Mouse (Mus musculus) kidney, embryonic 14.5 days (tissue): ENCODE data around the gene Olfml3. TPM values are rescaled to one million over a fixed set of nuclear protein-coding genes. Genes with fewer than 3 reads are reported as not detected.

ENCODE experiments used
- ATAC-seq: fragments of 200-750 bp; cut with Nextera tagmentation; 2 replicates; pipeline ENCODE4 v1.8.0; 2017; ENCODE audit warnings: moderate number of reproducible peaks, mild to moderate bottlenecking, moderate TSS enrichment, moderate library complexity; ENCODE audit not compliant: low FRiP score, low TSS enrichment
- H3K27ac ChIP-seq: fragments of 300-500 bp; sonication (generic); 2 replicates; pipeline ENCODE4 v1.5.1; 2014; ENCODE audit warnings: low read depth, mild to moderate bottlenecking, low read length, moderate library complexity, mixed read lengths
- H3K27me3 ChIP-seq: fragments of 300-500 bp; sonication (generic); 2 replicates; pipeline ENCODE4 v1.6.1; 2014; ENCODE audit warnings: mild to moderate bottlenecking, low read length; ENCODE audit not compliant: control insufficient read depth, insufficient read depth
- H3K36me3 ChIP-seq: fragments of 300-500 bp; sonication (generic); 2 replicates; pipeline ENCODE4 v1.6.1; 2014; ENCODE audit warnings: low read length, mixed read lengths; ENCODE audit not compliant: control insufficient read depth, insufficient read depth
- H3K4me1 ChIP-seq: fragments of 300-500 bp; sonication (generic); 2 replicates; pipeline ENCODE4 v1.6.1; 2014; ENCODE audit warnings: low read length, mixed read lengths; ENCODE audit not compliant: control insufficient read depth, insufficient read depth
- H3K4me2 ChIP-seq: fragments of 300-500 bp; sonication (generic); replicated peaks from 2 replicates; pipeline ENCODE4 v1.6.1; 2014; ENCODE audit warnings: low read depth, mild to moderate bottlenecking, low read length
- H3K4me3 ChIP-seq: fragments of 300-500 bp; sonication (generic); 2 replicates; pipeline ENCODE4 v1.5.1; 2014; ENCODE audit warnings: mild to moderate bottlenecking, low read length
- H3K9ac ChIP-seq: fragments of 300-500 bp; sonication (generic); 2 replicates; pipeline ENCODE4 v1.6.1; 2014; ENCODE audit warnings: low read depth, mild to moderate bottlenecking, low read length, moderate library complexity
- H3K9me3 ChIP-seq: fragments of 300-500 bp; sonication (generic); 2 replicates; pipeline ENCODE4 v1.6.1; 2016; ENCODE audit warnings: low read length; ENCODE audit not compliant: control insufficient read depth
- WGBS: fragments of 180-500 bp; shearing (Covaris S2); extraction: QIAGEN DNeasy Blood & Tissue Kit; methylation state at CpG from one replicate; pipeline ENCODE4 v1.1.7; 2014; 5-methylcytosine and 5-hydroxymethylcytosine counted together
- polyA plus RNA-seq: library from polyadenylated mRNA; unstranded; fragments of >200 nt; fragmentation: Nextera tagmentation; extraction: Ambion mirVana; gene quantifications from 2 replicates; pipeline ENCODE4 v1.2.1, GENCODE M21; 2014

The Olfml3 gene
- polyA plus RNA-seq, 1 experiment from 2014 or later: 58.4 TPM

GRCm38 (mm10) chr3:103773508-103773907 lies 35.7 kb upstream of the Olfml3 start:
- H3K4me3 ChIP-seq: no peak overlapping the region
- no peaks in the 10 kb centered on the region for H3K9me3 ChIP-seq
- ATAC-seq: no peak
- no peak overlapping the region for H3K9ac ChIP-seq
- 86% methylated on average over 3 of the region's 3 CpGs for whole genome bisulfite sequencing
- H3K4me1 ChIP-seq: 0 out of 2 replicates have a peak, but pooled peaks cover 7% of the 10 kb centered on the region
- peaks cover 35% of the 10 kb centered on the region for H3K36me3 ChIP-seq
- no peak overlapping the region; the same call in 1 of the 2 replicates for H3K27ac ChIP-seq
- H3K27me3 ChIP-seq: no peaks in the 10 kb centered on the region
- no peak overlapping the region for H3K4me2 ChIP-seq

- Histone ChIP-seq H3K4me1 (0 out of 2 replicates have a peak, but pooled peaks cover 7% of the 10 kb centered on the region), H3K36me3 (peaks cover 38% of the 10 kb centered on the region), H3K27me3 (no peaks in the 10 kb centered on the region), H3K27ac (no peak overlapping the region), H3K9ac (no peak overlapping the region), H3K4me2 (no peak overlapping the region), H3K4me3 (no peak overlapping the region), H3K9me3 (no peaks in the 10 kb centered on the region)
- WGBS: 64% methylated on average over 4 of the region's 4 CpGs
- ATAC-seq: no peak
Measured at GRCm38 (mm10) chr3:103772846-103773245, 35.0 kb upstream of the Olfml3 start.

DNA sequence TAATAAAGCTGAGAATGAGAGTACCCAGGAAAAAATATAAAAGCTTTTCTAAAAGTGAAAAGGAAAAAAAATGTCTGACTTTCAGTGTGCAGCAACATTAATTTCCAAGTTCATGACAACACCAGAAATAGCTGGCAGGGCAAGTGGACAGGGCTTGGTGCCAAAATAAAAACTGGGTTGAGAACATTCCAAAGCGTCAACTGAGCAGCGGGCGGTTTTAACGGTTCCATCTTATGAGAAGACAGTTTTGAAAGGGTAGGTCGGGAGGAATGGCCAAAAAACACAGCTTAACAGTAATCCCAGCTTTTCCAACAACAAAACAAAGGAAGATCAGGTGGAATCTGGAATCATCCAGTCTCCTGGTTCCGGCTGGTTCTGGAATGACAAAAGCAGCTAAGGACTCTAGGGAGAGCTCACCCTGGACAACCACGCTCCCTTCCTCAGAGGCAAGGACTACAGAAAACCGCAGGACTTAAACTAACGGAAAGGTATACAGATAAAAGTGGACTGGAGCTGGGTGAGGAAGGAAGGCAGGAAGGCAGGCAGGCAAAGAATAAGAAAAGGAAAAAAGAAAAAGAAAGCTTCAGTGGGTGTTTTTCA lies 33.8 kb upstream of the Olfml3 start:
- no peak for ATAC-seq
- 63% methylated on average over 9 of the region's 9 CpGs for WGBS

DNA sequence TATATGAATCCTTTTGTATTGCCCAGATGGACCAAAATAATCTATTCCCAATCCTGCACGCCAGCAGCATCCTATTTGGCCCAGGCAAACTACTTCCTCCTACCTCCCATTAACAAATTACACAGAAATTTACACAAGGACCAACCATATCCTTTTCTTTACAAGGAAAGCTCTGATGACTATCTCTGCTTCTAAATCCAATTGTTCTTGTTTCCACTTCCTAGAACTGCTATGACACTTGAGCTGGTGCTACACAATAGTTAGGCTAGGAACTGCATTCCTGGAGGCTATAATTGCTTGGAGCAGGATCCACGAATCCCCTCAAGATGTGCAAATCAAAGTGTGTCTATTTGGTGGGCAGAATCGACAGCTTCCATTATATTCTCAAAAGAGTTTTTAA lies 29.0 kb upstream of the Olfml3 start:
- Histone ChIP-seq H3K4me2 (no peak overlapping the region), H3K27me3 (no peaks in the 10 kb centered on the region), H3K27ac (no peak overlapping the region), H3K4me1 (no peaks in the 10 kb centered on the region), H3K9ac (no peak overlapping the region), H3K9me3 (no peaks in the 10 kb centered on the region), H3K36me3 (peaks cover 47% of the 10 kb centered on the region), H3K4me3 (no peak overlapping the region)
- no peak for ATAC-seq
- WGBS: 81% methylated on average over 3 of the region's 3 CpGs

More for the DNA sequence above, 33.8 kb upstream of the Olfml3 start:
- Histone ChIP-seq H3K9me3 (no peaks in the 10 kb centered on the region), H3K27ac (no peak overlapping the region; the same call in 1 of the 2 replicates), H3K9ac (no peak overlapping the region), H3K4me2 (no peak overlapping the region), H3K27me3 (no peaks in the 10 kb centered on the region), H3K4me3 (no peak overlapping the region), H3K36me3 (peaks cover 34% of the 10 kb centered on the region), H3K4me1 (0 out of 2 replicates have a peak, but pooled peaks cover 7% of the 10 kb centered on the region)

GRCm38 (mm10) chr3:103759261-103759970 lies 21.6 kb upstream of the Olfml3 start:
- ATAC-seq: no peak
- no peak overlapping the region for H3K9ac ChIP-seq
- H3K9me3 ChIP-seq: no peaks in the 10 kb centered on the region
- WGBS: 76% methylated on average over 5 of the region's 5 CpGs
- H3K4me1 ChIP-seq: no peaks in the 10 kb centered on the region
- no peak overlapping the region for H3K27ac ChIP-seq
- peaks cover 69% of the 10 kb centered on the region for H3K36me3 ChIP-seq
- no peaks in the 10 kb centered on the region for H3K27me3 ChIP-seq
- H3K4me2 ChIP-seq: no peak overlapping the region
- H3K4me3 ChIP-seq: no peak overlapping the region

DNA sequence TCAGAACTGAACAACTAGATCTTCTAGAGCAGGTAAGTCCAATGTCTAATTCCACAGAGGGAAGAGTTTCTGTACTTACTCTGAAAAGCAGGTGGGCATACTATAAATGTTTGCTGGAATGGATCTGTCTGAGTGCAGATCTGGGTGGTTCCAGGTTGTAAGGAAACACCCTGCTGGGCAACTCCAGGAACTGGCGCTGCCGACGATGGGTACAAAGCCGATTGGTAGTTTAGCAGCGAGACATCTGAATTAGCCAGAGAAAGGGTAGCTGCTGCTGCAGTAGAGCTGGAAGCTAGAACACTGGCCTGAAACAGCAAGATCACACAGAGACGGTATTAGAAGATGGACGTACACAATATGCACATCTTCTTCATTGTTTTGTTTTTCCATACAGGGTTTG lies 20.7 kb upstream of the Olfml3 start:
- H3K4me2 ChIP-seq: no peak overlapping the region
- WGBS: 92% methylated on average over 7 of the region's 7 CpGs
- no peak for ATAC-seq
- no peaks in the 10 kb centered on the region for H3K9me3 ChIP-seq
- no peak overlapping the region for H3K4me3 ChIP-seq
- no peaks in the 10 kb centered on the region for H3K4me1 ChIP-seq
- no peak overlapping the region for H3K9ac ChIP-seq
- no peaks in the 10 kb centered on the region for H3K27me3 ChIP-seq
- peaks cover 71% of the 10 kb centered on the region for H3K36me3 ChIP-seq
- H3K27ac ChIP-seq: no peak overlapping the region

DNA sequence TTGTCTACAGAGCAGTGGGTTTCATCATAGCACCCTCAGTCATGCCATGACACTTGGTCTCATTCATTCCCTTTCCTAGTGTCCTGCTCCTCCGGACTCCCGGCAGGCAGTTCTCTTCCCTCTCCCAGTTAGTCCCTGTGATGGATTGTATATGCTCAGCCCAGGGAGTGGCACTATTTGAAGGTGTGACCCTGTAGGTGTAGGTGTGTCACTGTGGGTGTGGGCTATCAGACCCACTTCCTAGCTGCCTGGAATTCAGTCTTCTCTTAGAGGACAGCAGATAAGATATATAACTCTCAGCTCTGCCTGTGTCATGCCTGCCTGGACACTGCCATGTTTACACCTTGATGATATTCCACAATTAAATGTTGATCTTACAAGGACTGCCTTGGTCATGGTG lies 19.1 kb upstream of the Olfml3 start:
- no peaks in the 10 kb centered on the region for H3K27me3 ChIP-seq
- H3K4me3 ChIP-seq: no peak overlapping the region
- peaks cover 77% of the 10 kb centered on the region for H3K36me3 ChIP-seq
- H3K4me1 ChIP-seq: no peaks in the 10 kb centered on the region
- no peak overlapping the region for H3K9ac ChIP-seq
- WGBS: 92% methylated on average over 2 of the region's 2 CpGs
- no peak overlapping the region for H3K27ac ChIP-seq
- no peak for ATAC-seq
- no peak overlapping the region for H3K4me2 ChIP-seq
- no peaks in the 10 kb centered on the region for H3K9me3 ChIP-seq

DNA sequence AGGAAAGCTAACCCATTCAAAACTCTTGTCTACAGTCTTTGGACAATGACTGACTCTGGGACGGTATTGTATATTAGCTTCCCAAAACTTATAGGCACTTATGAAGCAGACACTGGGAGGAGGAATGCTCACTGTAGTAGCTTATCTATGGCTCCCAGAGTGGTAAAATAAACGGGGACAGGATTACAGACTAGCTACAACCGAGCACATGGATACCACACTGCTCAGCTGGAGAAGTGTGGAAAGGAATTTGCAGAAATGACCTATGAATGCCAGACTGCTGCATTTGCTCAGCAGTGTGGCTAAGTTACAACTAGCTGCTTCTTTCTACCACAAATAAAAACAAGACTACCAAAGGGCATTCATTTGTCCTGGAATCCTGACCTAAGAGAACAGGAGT lies 17.6 kb upstream of the Olfml3 start:
- no peak overlapping the region for H3K9ac ChIP-seq
- no peak overlapping the region for H3K4me2 ChIP-seq
- no peaks in the 10 kb centered on the region for H3K4me1 ChIP-seq
- ATAC-seq: no peak
- H3K27me3 ChIP-seq: no peaks in the 10 kb centered on the region
- no peak overlapping the region for H3K27ac ChIP-seq
- peaks cover 76% of the 10 kb centered on the region for H3K36me3 ChIP-seq
- no peak overlapping the region for H3K4me3 ChIP-seq
- H3K9me3 ChIP-seq: no peaks in the 10 kb centered on the region
- WGBS: 86% methylated on average over 3 of the region's 3 CpGs

DNA sequence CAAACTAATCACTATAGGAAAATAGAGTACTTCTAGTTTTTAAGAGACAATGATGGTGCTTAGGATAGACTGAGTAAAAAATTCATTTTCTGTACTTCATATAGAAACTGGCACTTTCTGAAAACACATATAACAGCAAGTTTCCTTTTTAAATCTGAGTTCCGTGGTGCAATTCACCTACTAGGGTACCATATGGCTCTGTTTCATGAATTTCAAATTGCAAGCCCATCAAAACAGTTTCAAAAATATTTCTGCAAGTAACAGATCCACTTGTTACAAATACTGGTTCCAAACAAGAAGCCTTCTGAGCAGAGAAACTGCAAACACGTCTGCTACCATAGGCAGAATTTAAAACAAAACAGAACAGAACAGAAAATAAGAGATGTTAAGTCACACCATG lies 13.8 kb upstream of the Olfml3 start:
- Histone ChIP-seq H3K36me3 (peaks cover 84% of the 10 kb centered on the region), H3K4me2 (no peak overlapping the region), H3K4me3 (no peak overlapping the region), H3K9ac (no peak overlapping the region), H3K4me1 (no peaks in the 10 kb centered on the region), H3K9me3 (no peaks in the 10 kb centered on the region), H3K27ac (no peak overlapping the region), H3K27me3 (no peaks in the 10 kb centered on the region)
- whole genome bisulfite sequencing: 86% methylated on average over 2 of the region's 2 CpGs
- ATAC-seq: no peak
